In the genomic region with DNA sequence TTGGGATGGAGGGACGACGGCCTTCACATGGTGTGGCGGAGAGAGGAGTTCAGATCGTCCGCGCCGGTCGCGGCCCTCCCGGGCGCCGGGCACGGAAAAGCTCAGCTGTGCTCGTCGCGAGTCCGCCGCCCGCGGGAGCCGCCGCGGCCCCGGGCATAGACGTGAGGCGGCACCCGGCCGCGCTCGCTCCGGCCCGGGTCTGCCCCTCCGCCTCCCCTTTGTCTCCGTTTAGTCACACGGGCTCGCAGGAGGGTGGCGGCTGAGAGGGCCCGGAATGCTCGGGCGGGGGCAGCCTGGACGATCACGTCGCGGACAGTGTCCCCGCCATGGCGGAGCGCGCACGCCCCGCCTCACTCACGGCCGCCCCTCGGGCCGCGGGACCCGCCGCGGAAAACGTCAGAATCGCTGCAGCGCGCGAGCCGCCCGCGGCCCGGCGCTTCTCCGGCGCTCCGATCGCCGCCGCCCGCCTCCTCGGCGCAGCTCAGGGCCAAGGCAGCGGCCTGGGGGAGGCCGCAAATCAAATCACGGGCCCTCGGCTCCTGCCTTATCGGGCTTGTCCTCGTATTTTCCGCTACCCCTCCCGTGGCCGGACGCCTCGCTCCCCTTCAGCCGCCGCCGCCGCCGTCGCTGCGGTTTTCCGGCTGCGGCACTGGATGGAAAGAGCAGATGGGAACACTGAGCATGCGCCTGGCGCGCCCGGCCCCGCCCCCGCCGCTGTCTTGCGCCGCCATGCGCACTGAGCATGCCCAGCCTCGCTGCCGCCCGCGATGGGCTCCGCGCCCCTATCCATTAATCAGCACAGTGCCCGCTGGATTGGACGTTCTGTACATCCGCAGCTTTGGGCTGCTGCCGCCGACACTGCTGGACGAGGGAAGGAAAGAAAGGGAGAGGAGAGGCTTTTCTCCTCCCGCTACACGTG, we compare ENCODE assay signal across 8 mouse cellular contexts. TPM values are rescaled to one million over a fixed set of nuclear protein-coding genes. Genes with fewer than 3 reads are reported as not detected.
DNase-seq lines count a peak whose midpoint lies in the region; ATAC-seq and TF ChIP-seq lines count a peak whose summit lies in the region.

Gene Camsap2 (minus strand): TSS at position 651 of the 919 bp plus-strand sequence.

- H3K4me2 ChIP-seq in lung, embryonic 16.5 days (ENCODE audit: low read depth, low read length) = peak within 1 kb of the TSS; percentile 74

- H3K36me3 ChIP-seq in lung, embryonic 16.5 days (ENCODE audit: control insufficient read depth, insufficient read depth, low read length) = no peaks in the 10 kb centered on the region
- no peaks in the 10 kb centered on the region for H3K36me3 ChIP-seq in thymus, adult 2 months (ENCODE audit: control insufficient read depth, insufficient read depth, low read length)

- peak within 1 kb of the TSS; percentile 95 for H3K9ac ChIP-seq in lung, embryonic 16.5 days (ENCODE audit: low read length)

- H3K27me3 ChIP-seq in lung, embryonic 16.5 days (ENCODE audit: control insufficient read depth, insufficient read depth, low read depth, low read length) = no peaks in the 10 kb centered on the region
- H3K27me3 ChIP-seq in thymus, adult 2 months (ENCODE audit: control insufficient read depth, insufficient read depth, low read length) = no peaks in the 10 kb centered on the region

- WGBS in lung, embryonic 16.5 days = under 1% methylated on average over 114 of the region's 121 CpGs
- WGBS in thymus, adult 2 months = under 1% methylated on average over 121 of the region's 121 CpGs

- no peak for TF ChIP-seq CTCF in thymus, adult 2 months (IDR thresholded peaks at IDR 0.05; ENCODE audit: borderline replicate concordance, control insufficient read depth, extremely low read depth, insufficient read depth, low read length, poor library complexity)

- H3K9me3 ChIP-seq in lung, embryonic 16.5 days (ENCODE audit: control insufficient read depth, low read length) = no peaks in the 10 kb centered on the region

- TF ChIP-seq POLR2A in thymus, adult 2 months (IDR thresholded peaks at IDR 0.05; ENCODE audit: control insufficient read depth, extremely low read depth, insufficient read depth, low read length, poor library complexity) = peak; percentile 65

- H3K4me1 ChIP-seq in lung, embryonic 16.5 days (replicated peaks; ENCODE audit: control insufficient read depth, insufficient read depth, low read length) = peaks cover 17% of the 10 kb centered on the region
- H3K4me1 ChIP-seq in thymus, adult 2 months (replicated peaks; ENCODE audit: control insufficient read depth, insufficient read depth, low read length) = peaks cover 13% of the 10 kb centered on the region

- peak within 1 kb of the TSS; percentile 96 for H3K4me3 ChIP-seq in lung, embryonic 16.5 days (ENCODE audit: low read length)
- H3K4me3 ChIP-seq in thymus, adult 2 months (ENCODE audit: control insufficient read depth, insufficient read depth, low read length) = peak within 1 kb of the TSS; percentile 74

- peak; percentile 95 for DNase-seq in MN1 (ENCODE audit: low spot score)
- DNase-seq in cerebellum, adult 8-10 months = peak; percentile 97
- peak; percentile 90 for DNase-seq in forelimb bud, embryonic 11.5 days (ENCODE audit: low read depth, low spot score)
- DNase-seq in layer of hippocampus, adult 9-11 months = peak; percentile 95
- DNase-seq in ovary, adult 18-20 months (ENCODE audit: low spot score) = peak; percentile 88
- DNase-seq in thymus, adult 2 months = peak; percentile 93

- ATAC-seq in hematopoietic stem cell, adult 5-6 weeks (replicated peaks in 1 of 2; ENCODE audit: insufficient read depth in 1 of 2, low FRiP score in 2 of 2, low TSS enrichment in 1 of 2, low read depth in 1 of 2, poor library complexity in 2 of 2, severe bottlenecking in 2 of 2) = peak; percentile 82 to 89
- peak; percentile 98 for ATAC-seq in lung, embryonic 16.5 days (ENCODE audit: low read depth)

- H3K27ac ChIP-seq in lung, embryonic 16.5 days (ENCODE audit: low read length) = peak within 1 kb of the TSS; percentile 98
- H3K27ac ChIP-seq in thymus, adult 2 months (ENCODE audit: control insufficient read depth, insufficient read depth, low read length) = no peak within 1 kb of the TSS

RNA-seq across cellular contexts. Expression of gene Camsap2, which starts in this region (rescaled TPM):
- 19.1 and 22.9 TPM in 2 replicates for total RNA-seq in hematopoietic stem cell, adult 5-6 weeks (2017)
- polyA plus RNA-seq in lung, embryonic 16.5 days (2015; fragmentation: Nextera tagmentation; extraction: Ambion mirVana) = 9.3 and 9.6 TPM in 2 replicates
- 7.3 and 13.4 TPM in 2 replicates for polyA plus RNA-seq in thymus, adult 2 months (2012; rRNA removed)
